Mouse (Mus musculus) liver, embryonic 14.5 days (tissue): Measurements from ENCODE around the gene Apon.

Experiments used
- CTCF ChIP-seq: IDR thresholded peaks from 2 replicates; pipeline ENCODE4 v1.5.1; 2016; ENCODE audit warnings: antibody characterized with exemption, low read depth, control low read depth
- EP300 ChIP-seq: IDR thresholded peaks from 2 replicates; pipeline ENCODE4 v1.6.1; 2016; ENCODE audit warnings: antibody characterized with exemption, low read depth

- TF ChIP-seq CTCF (no peak), EP300 (no peak)
Observed at GRCm38 (mm10) chr10:128247020-128247732, 6.7 kb upstream of the Apon start.
